32 mouse cellular contexts compared by ENCODE assay signal in genomic region chr11:93123691-93124090, GRCm38 (mm10). TPM values are rescaled to one million over a fixed set of nuclear protein-coding genes. Genes with fewer than 3 reads are reported as not detected.
DNase-seq lines count a peak whose midpoint lies in the region; ATAC-seq and TF ChIP-seq lines count a peak whose summit lies in the region.
"Had no signal": no experiment of that assay in that cellular context is flagged by ENCODE, and none has a peak within 500 bp of the region (broad histone marks: within the 10 kb centered on the region; RNA-seq: fewer than 3 reads in every experiment).

No protein-coding gene starts in this region.

- no peak for DNase-seq in cerebellum, postnatal 4 days (ENCODE audit: low spot score in 2 of 2)
- DNase-seq in cerebellum, adult 2 months, result peak; percentile 73 to 81
- DNase-seq in cerebellum, adult 9-11 months, result peak; percentile 79
- peak; percentile 61 to 67 for DNase-seq in cerebellum, postnatal 36 days
- DNase-seq in thymus, postnatal 25 days, result no peak
- DNase-seq in gastrocnemius, postnatal 10 days, result no peak
- DNase-seq in lung, postnatal 14 days, result no peak
- DNase-seq: adrenal gland, postnatal 10 days; adrenal gland, postnatal 36 days; forebrain, postnatal 0 days; gastrocnemius, adult 2 months; gastrocnemius, postnatal 25 days; heart, adult 18-20 months; heart, postnatal 14 days; heart, postnatal 4 days; kidney, adult 18-20 months; kidney, adult 9 months had no signal

- no peak for TF ChIP-seq POLR2A in cerebellum, adult 2 months (IDR thresholded peaks at IDR 0.05; ENCODE audit: borderline replicate concordance, insufficient read depth, low read length)

- H3K27ac ChIP-seq in cerebellum, adult 2 months (ENCODE audit: insufficient read depth, low read length), result peak overlapping the region; percentile 23; the same call in 1 of the 2 replicates
- H3K27ac ChIP-seq: embryonic facial prominence, embryonic 10.5 days; embryonic facial prominence, embryonic 13.5 days; forebrain, embryonic 13.5 days; gastrocnemius, adult 2 months; heart, embryonic 13.5 days; hindbrain, embryonic 14.5 days; hindbrain, postnatal 0 days had no signal

- whole genome bisulfite sequencing in cerebellum, adult 2 months, result 19% methylated on average over 4 of the region's 4 CpGs

- ATAC-seq in cerebellum, adult (ENCODE audit: insufficient number of reproducible peaks, low FRiP score, low TSS enrichment), result peak; percentile 74; the same call in 1 of the 2 replicates
- ATAC-seq: forebrain, embryonic 13.5 days; forebrain, postnatal 0 days; hindbrain, postnatal 0 days; inflammation-experienced regulatory T-cells, adult 6 months; intestine, embryonic 16.5 days; Patski had no signal

- no peak overlapping the region for H3K4me3 ChIP-seq in cerebellum, adult 2 months (replicated peaks; ENCODE audit: insufficient read depth, low read depth, low read length)
- H3K4me3 ChIP-seq: embryonic facial prominence, embryonic 10.5 days; embryonic facial prominence, embryonic 13.5 days; erythroblast, embryonic 14.5 days; forebrain, embryonic 13.5 days; gastrocnemius, adult 2 months; heart, embryonic 13.5 days had no signal

- H3K27me3 ChIP-seq in cerebellum, adult 2 months (ENCODE audit: control insufficient read depth, insufficient read depth, low read length), result no peaks in the 10 kb centered on the region
- H3K27me3 ChIP-seq: CH12.LX; embryonic facial prominence, embryonic 13.5 days; forebrain, embryonic 13.5 days; heart, embryonic 13.5 days had no signal

- TF ChIP-seq CTCF in cerebellum, adult 2 months (IDR thresholded peaks at IDR 0.05; ENCODE audit: borderline replicate concordance, insufficient read depth, low read depth, low read length), result no peak

- H3K4me1 ChIP-seq in cerebellum, adult 2 months (ENCODE audit: control insufficient read depth, insufficient read depth, low read length), result peaks cover 28% of the 10 kb centered on the region; the same call in 1 of the 2 replicates
- H3K4me1 ChIP-seq: embryonic facial prominence, embryonic 10.5 days; embryonic facial prominence, embryonic 13.5 days; forebrain, embryonic 13.5 days; heart, embryonic 13.5 days had no signal

RNA-seq across cellular contexts. Expression of gene Car10, which starts 25.9 kb away (rescaled TPM):
- 92.4 and 100 TPM in 2 replicates for polyA plus RNA-seq in cerebellum, adult 2 months (2012; rRNA removed)
- total RNA-seq in gastrocnemius, postnatal 10 days (2021), result under 1 TPM; 0.33 to 0.41 TPM
- total RNA-seq: CH12.LX; common myeloid progenitor, adult 5-6 weeks; G1E; gastrocnemius, adult 2 months; gastrocnemius, postnatal 25 days; heart, adult 18-20 months; heart, postnatal 14 days; heart, postnatal 4 days had no signal
- polyA plus RNA-seq: erythroblast, embryonic 14.5 days; G1E; gonadal fat pad, adult 2 months; Patski had no signal

Comparison
In these comparisons a context has a peak if more than half of its experiments do, and no peak if none do; other contexts are left out.
1. DNase-seq: peak in cerebellum, adult 2 months (2 of 2), cerebellum, adult 9-11 months (single experiment) and cerebellum, postnatal 36 days (2 of 2); none in cerebellum, postnatal 4 days (0 of 2), thymus, postnatal 25 days (single experiment), gastrocnemius, postnatal 10 days (single experiment) and lung, postnatal 14 days (single experiment).